17 mouse cellular contexts compared by ENCODE assay signal in genomic region chr14:56626202-56626601, GRCm38 (mm10).
"Had no signal": no experiment of that assay in that cellular context is flagged by ENCODE, and none has a peak within 500 bp of the region (broad histone marks: within the 10 kb centered on the region; RNA-seq: fewer than 3 reads in every experiment).

No protein-coding gene starts in this region.

- H3K4me2 ChIP-seq: hindbrain, embryonic 15.5 days; kidney, embryonic 15.5 days; limb, embryonic 15.5 days; midbrain, embryonic 12.5 days; neural tube, embryonic 13.5 days had no signal

- H3K9me3 ChIP-seq: hindbrain, embryonic 15.5 days; kidney, embryonic 15.5 days; limb, embryonic 15.5 days; midbrain, embryonic 12.5 days; neural tube, embryonic 13.5 days had no signal

- DNase-seq: kidney, adult 2 months; kidney, postnatal 14 days; lung, adult 2 months; retina, postnatal 1 day; right cerebral cortex, postnatal 4 days; thymus, adult 2 months; thymus, postnatal 4 days had no signal

- H3K36me3 ChIP-seq: hindbrain, embryonic 15.5 days; limb, embryonic 15.5 days; midbrain, embryonic 12.5 days; neural tube, embryonic 13.5 days had no signal

- H3K9ac ChIP-seq: hindbrain, embryonic 15.5 days; kidney, embryonic 15.5 days; limb, embryonic 15.5 days; midbrain, embryonic 12.5 days; neural tube, embryonic 13.5 days had no signal

- H3K27ac ChIP-seq: hindbrain, embryonic 15.5 days; kidney, embryonic 15.5 days; left cerebral cortex, adult 2 months; limb, embryonic 15.5 days; macrophage; midbrain, embryonic 12.5 days; neural tube, embryonic 13.5 days had no signal

- H3K4me1 ChIP-seq: hindbrain, embryonic 15.5 days; limb, embryonic 15.5 days; midbrain, embryonic 12.5 days; neural tube, embryonic 13.5 days had no signal

- H3K27me3 ChIP-seq: hindbrain, embryonic 15.5 days; kidney, embryonic 15.5 days; limb, embryonic 15.5 days; megakaryocyte, embryonic 14.5 days; midbrain, embryonic 12.5 days; neural tube, embryonic 13.5 days had no signal

- H3K4me3 ChIP-seq: hindbrain, embryonic 15.5 days; kidney, embryonic 15.5 days; left cerebral cortex, adult 2 months; limb, embryonic 15.5 days; megakaryocyte, embryonic 14.5 days; midbrain, embryonic 12.5 days; neural tube, embryonic 13.5 days had no signal

- ATAC-seq: lung, postnatal 0 days; midbrain, embryonic 16.5 days had no signal
